Mouse (Mus musculus): ENCODE measurements around the gene Pogz. TPM values are rescaled to one million over a fixed set of nuclear protein-coding genes. Genes with fewer than 3 reads are reported as not detected.

The Pogz gene
- 17.1 and 18.4 TPM in 2 replicates for polyA plus RNA-seq (2015; fragmentation: Nextera tagmentation; extraction: Ambion mirVana)

DNA sequence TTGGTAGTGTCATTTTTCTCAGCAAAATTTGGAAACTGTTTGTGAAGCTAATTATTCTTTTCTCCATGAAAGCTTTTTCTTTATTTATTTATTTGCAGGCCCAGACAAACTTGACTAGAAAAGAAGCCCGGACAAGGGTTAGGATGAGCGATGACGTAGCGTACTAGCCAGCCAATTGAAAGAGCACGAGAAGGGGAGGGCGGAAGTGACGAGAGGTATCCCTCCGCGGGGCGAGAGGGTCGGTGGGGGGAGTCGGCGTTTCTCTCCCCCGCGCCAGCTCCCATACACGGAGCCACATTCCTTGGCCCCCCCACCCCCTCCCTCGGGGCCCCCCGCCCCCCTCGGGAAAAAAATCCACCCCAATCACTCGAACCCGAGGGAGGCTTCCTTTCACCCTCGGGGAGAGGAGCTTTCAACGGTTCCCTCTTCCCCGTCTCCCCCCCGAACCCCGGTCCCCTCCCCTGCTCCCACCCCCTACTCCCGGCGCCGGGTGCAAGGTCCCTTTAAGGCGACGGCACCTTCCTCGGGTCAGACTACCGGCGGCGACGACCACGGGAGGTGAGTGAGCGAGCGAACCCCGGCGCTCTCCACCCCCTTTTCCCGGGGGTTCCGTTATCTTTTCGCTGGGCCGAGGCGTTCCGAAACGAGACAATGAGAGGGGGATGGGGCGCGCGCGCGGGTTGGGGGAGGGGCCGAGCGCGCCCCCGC lies at the start of gene Pogz:
Pogz (plus strand) TSS at position 385 of the 708 bp plus-strand sequence.
- Histone ChIP-seq H3K4me2 (peak within 1 kb of the TSS; percentile 71), H3K36me3 (no peaks in the 10 kb centered on the region), H3K9me3 (replicated peaks) (no peaks in the 10 kb centered on the region), H3K4me3 (replicated peaks) (peak within 1 kb of the TSS; percentile 60), H3K9ac (replicated peaks) (peak within 1 kb of the TSS; percentile 83), H3K27me3 (replicated peaks) (no peaks in the 10 kb centered on the region), H3K27ac (replicated peaks) (peak within 1 kb of the TSS; percentile 99), H3K4me1 (peaks cover 25% of the 10 kb centered on the region)
- WGBS = under 1% methylated on average over 54 of the region's 57 CpGs
- ATAC-seq (ENCODE audit: low FRiP score) = peak; percentile 94

DNA sequence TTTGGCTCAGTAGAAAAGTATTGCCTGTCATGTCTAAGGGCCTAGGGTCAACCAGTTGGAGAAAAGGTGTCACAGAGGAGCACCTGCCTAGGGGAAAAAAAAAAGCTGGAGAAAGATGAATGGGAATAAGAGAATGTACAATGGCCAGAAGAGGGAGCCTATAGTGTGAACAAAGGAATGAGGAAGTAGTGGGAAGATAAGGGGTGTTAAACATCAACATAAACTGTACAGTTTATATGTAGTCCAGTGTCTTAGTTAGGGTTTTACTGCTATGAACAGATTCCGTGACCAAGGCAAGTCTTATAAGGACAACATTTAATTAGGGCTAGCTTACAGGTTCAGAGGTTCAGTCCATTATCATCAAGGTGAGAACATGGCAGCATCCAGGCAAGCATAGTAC lies 48.3 kb upstream of the Pogz start:
- H3K9me3 ChIP-seq (replicated peaks) = no peaks in the 10 kb centered on the region

DNA sequence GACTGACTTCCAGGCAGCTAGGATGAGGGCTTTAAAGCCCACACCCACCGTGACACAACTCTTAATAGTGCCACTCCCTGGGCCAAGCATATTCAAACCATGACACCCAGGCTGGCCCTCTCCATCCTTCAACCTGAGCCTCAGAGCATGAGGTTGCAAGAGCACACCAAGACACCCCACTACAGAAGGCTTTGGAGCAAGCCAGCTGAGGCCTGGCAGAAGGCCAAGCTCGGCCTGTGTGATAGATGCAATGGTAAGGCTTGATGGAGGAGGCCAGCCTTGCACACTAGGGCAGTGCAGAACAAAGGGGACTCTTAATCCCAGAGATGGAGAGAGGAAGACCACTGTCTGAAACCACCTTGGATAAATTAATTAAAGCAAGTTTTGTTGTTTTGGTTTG lies 47.9 kb upstream of the Pogz start:
- peaks cover 18% of the 10 kb centered on the region for H3K4me1 ChIP-seq
- H3K4me3 ChIP-seq (replicated peaks) = no peak overlapping the region
- H3K27ac ChIP-seq (replicated peaks) = no peak overlapping the region
- no peaks in the 10 kb centered on the region for H3K36me3 ChIP-seq
- WGBS = 76% methylated on average over 2 of the region's 2 CpGs
- H3K27me3 ChIP-seq (replicated peaks) = no peaks in the 10 kb centered on the region
- no peaks in the 10 kb centered on the region for H3K9me3 ChIP-seq (replicated peaks)
- ATAC-seq (ENCODE audit: low FRiP score) = no peak
- no peak overlapping the region for H3K9ac ChIP-seq (replicated peaks)
- no peak overlapping the region for H3K4me2 ChIP-seq

More for the DNA sequence above, 48.3 kb upstream of the Pogz start:
- H3K27me3 ChIP-seq (replicated peaks) = no peaks in the 10 kb centered on the region
- no peak overlapping the region for H3K4me2 ChIP-seq
- no peaks in the 10 kb centered on the region for H3K36me3 ChIP-seq
- 100% methylated on average over 1 of the region's 1 CpGs for WGBS
- no peak for ATAC-seq (ENCODE audit: low FRiP score)
- no peak overlapping the region for H3K9ac ChIP-seq (replicated peaks)
- no peak overlapping the region for H3K4me3 ChIP-seq (replicated peaks)
- no peak overlapping the region for H3K27ac ChIP-seq (replicated peaks)
- peaks cover 22% of the 10 kb centered on the region for H3K4me1 ChIP-seq

DNA sequence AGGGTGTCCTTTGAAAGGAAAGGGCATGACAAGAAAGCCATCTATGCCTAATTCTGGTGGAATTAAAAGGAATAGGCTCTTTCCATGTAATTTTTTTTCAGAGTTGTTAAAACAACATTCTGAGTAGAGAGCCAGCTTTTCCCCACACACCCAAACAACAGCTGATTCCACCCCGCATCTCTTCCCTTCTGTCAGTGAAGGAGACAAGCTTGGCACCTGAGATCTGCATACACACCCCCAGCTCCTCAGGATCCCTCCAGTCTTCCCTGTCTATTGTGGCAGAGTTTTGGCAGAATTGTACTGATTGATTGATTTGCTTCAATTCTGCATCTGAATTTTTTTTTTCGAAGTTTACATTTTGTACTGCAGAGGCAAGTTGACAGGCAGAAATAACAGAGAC lies 45.1 kb upstream of the Pogz start:
- no peaks in the 10 kb centered on the region for H3K27me3 ChIP-seq (replicated peaks)
- H3K4me2 ChIP-seq = no peak overlapping the region
- H3K4me3 ChIP-seq (replicated peaks) = no peak overlapping the region
- H3K27ac ChIP-seq (replicated peaks) = no peak overlapping the region
- peaks cover 5% of the 10 kb centered on the region for H3K4me1 ChIP-seq
- no peak for ATAC-seq (ENCODE audit: low FRiP score)
- WGBS = 90% methylated on average over 2 of the region's 2 CpGs
- H3K36me3 ChIP-seq = no peaks in the 10 kb centered on the region
- no peak overlapping the region for H3K9ac ChIP-seq (replicated peaks)
- H3K9me3 ChIP-seq (replicated peaks) = no peaks in the 10 kb centered on the region

DNA sequence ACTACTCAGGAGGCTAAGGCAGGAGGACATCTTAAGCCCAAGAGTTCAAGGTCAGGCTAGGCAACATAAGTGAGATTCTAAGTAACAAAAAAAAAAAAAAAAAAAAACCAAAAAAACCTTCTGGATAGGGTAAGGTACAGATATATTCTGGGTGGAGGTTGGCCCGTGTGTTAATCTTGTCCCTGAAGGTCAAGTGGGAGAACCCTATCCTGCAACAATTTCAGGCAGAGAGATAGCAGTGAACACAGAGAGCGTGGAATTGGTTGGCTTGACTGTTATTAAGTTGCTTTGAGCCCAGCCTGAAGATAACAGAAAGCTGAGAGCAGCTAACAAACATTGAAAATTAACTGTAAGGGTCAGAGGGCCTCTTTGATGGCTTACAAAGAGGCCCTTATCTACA lies 43.7 kb upstream of the Pogz start:
- Histone ChIP-seq H3K9me3 (replicated peaks) (no peaks in the 10 kb centered on the region), H3K36me3 (no peaks in the 10 kb centered on the region), H3K4me1 (no peaks in the 10 kb centered on the region), H3K27ac (replicated peaks) (no peak overlapping the region), H3K9ac (replicated peaks) (no peak overlapping the region), H3K27me3 (replicated peaks) (no peaks in the 10 kb centered on the region), H3K4me2 (no peak overlapping the region), H3K4me3 (replicated peaks) (no peak overlapping the region)
- ATAC-seq (ENCODE audit: low FRiP score) = no peak
- WGBS = 90% methylated on average over 2 of the region's 2 CpGs

DNA sequence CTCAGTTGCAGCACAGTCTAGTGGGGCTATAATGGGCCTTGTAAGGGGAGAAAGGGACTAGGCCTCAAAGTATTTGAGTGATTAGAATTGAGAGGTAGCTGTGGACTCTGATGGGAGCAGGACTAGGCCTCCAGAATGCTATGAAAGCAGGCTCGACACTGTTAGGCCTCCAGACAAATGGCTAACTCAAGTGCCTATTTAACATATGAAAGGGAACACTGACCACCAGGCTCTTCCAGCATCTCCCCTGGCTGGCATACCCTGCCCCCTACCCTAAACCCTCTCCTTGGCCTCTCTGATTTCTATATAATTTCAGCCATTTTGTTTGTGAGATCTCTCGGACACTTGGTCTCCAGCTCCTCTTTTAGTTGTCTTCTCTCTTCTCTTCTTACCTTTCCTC lies 43.0 kb upstream of the Pogz start:
- WGBS = 49% methylated on average over 2 of the region's 2 CpGs
- H3K9ac ChIP-seq (replicated peaks) = no peak overlapping the region
- H3K4me2 ChIP-seq = no peak overlapping the region
- no peak overlapping the region for H3K27ac ChIP-seq (replicated peaks)
- no peak overlapping the region for H3K4me3 ChIP-seq (replicated peaks)
- H3K36me3 ChIP-seq = no peaks in the 10 kb centered on the region
- H3K4me1 ChIP-seq = no peaks in the 10 kb centered on the region
- no peak for ATAC-seq (ENCODE audit: low FRiP score)
- no peaks in the 10 kb centered on the region for H3K9me3 ChIP-seq (replicated peaks)
- H3K27me3 ChIP-seq (replicated peaks) = no peaks in the 10 kb centered on the region

DNA sequence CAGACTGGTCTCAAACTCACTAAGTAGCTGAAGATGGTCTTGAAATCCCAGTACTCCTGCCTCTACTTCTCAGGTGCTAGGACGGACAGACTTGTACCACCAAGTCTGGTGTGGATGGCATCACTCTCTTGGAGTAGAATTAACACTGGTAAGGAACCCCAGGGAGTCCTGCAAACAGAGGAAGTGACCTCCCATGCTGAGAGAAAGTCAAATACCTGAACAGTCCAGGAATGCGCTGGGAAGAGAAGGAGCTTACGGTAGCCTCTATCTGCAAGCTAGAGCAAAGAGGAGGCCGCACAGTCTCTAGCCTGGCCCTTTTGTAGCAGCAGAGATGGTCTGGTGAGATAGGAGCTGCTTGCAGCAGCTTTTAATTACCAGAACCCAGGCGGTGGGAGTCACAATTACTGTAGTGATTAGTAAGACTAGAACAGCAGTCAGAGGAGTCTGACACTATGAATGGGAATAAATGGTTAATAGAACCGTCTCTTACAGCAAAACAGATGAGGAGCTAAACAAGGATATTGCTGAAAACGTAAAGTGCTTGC lies 41.7 kb upstream of the Pogz start:
- no peak overlapping the region for H3K4me3 ChIP-seq (replicated peaks)
- H3K27ac ChIP-seq (replicated peaks) = no peak overlapping the region
- WGBS = 69% methylated on average over 7 of the region's 7 CpGs
- ATAC-seq (ENCODE audit: low FRiP score) = no peak
- no peak overlapping the region for H3K4me2 ChIP-seq
- H3K4me1 ChIP-seq = no peaks in the 10 kb centered on the region
- no peak overlapping the region for H3K9ac ChIP-seq (replicated peaks)
- no peaks in the 10 kb centered on the region for H3K36me3 ChIP-seq
- no peaks in the 10 kb centered on the region for H3K9me3 ChIP-seq (replicated peaks)
- no peaks in the 10 kb centered on the region for H3K27me3 ChIP-seq (replicated peaks)

DNA sequence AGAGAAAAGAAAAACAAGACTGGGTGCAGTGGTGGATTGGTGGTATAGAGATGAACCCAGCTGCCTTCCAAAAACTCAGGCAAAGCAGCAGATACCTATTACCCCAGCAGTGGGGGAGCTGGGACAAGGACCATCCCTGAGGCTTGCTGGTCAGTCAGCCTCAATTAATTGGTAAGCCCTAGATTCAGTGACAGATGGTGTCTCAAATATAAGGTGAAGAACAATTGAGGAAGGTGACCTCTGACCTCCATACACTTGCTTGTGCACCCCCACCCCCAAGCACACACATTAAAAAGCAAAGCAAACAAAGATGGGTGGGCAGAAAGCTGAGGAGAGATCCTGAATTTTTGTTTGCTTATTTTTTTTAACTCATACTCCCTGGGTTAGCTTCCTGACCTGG lies 41.2 kb upstream of the Pogz start:
- H3K9ac ChIP-seq (replicated peaks) = no peak overlapping the region
- H3K36me3 ChIP-seq = no peaks in the 10 kb centered on the region
- H3K4me3 ChIP-seq (replicated peaks) = no peak overlapping the region
- ATAC-seq (ENCODE audit: low FRiP score) = no peak
- no peaks in the 10 kb centered on the region for H3K4me1 ChIP-seq
- H3K27me3 ChIP-seq (replicated peaks) = no peaks in the 10 kb centered on the region
- no peak overlapping the region for H3K4me2 ChIP-seq
- no peak overlapping the region for H3K27ac ChIP-seq (replicated peaks)
- no peaks in the 10 kb centered on the region for H3K9me3 ChIP-seq (replicated peaks)

DNA sequence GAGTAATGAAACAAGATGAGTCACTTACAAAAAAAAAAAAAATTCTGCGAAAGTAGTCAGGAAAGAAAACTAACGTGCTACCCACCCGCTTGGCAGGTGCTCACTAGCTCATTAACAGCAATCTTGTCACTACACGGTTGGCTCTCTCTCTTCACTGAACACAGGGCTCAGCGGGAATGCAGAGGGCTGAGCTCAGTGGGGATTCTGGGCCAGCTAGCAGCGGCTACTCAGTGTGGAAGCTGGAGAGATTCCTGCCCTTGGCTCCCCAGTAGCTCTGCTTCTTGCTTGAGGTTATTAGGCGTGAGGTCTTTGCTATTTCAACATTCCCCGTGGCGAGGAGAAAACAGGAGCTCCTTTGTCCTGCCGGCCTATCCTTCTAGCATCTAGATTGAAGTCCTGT lies 33.2 kb upstream of the Pogz start:
- no peak overlapping the region for H3K9ac ChIP-seq (replicated peaks)
- whole genome bisulfite sequencing = 6% methylated on average over 10 of the region's 10 CpGs
- H3K27me3 ChIP-seq (replicated peaks) = no peaks in the 10 kb centered on the region
- H3K4me2 ChIP-seq = peak overlapping the region; percentile 25; the same call in 1 of the 2 replicates
- H3K4me1 ChIP-seq = peaks cover 5% of the 10 kb centered on the region
- no peak overlapping the region for H3K4me3 ChIP-seq (replicated peaks)
- ATAC-seq (ENCODE audit: low FRiP score) = no peak
- H3K27ac ChIP-seq (replicated peaks) = no peak overlapping the region
- no peaks in the 10 kb centered on the region for H3K36me3 ChIP-seq
- H3K9me3 ChIP-seq (replicated peaks) = no peaks in the 10 kb centered on the region

DNA sequence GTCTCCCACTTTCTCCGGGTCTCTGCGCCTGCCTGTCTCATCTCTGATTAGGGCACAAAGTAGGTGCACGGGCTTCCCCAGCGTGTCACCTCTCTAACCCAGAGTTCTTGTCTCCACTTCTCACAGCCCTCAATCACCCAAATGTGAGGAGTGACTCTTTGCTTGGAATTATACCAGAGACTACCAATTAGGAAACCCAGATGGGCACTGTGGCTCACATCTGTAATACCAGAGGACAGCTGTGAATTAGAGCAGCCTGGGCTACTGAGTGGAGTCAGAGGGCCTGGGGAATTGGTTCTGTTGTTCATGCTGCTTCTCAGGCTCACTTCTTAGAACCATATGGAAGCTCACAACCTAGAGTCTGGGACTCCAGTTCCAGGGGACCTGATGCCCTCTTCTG lies 32.4 kb upstream of the Pogz start:
- Histone ChIP-seq H3K9ac (replicated peaks) (no peak overlapping the region), H3K4me1 (peaks cover 5% of the 10 kb centered on the region), H3K4me2 (no peak overlapping the region), H3K4me3 (replicated peaks) (no peak overlapping the region), H3K27me3 (replicated peaks) (no peaks in the 10 kb centered on the region), H3K27ac (replicated peaks) (no peak overlapping the region), H3K36me3 (no peaks in the 10 kb centered on the region), H3K9me3 (replicated peaks) (no peaks in the 10 kb centered on the region)
- WGBS = 84% methylated on average over 4 of the region's 4 CpGs
- ATAC-seq (ENCODE audit: low FRiP score) = no peak

DNA sequence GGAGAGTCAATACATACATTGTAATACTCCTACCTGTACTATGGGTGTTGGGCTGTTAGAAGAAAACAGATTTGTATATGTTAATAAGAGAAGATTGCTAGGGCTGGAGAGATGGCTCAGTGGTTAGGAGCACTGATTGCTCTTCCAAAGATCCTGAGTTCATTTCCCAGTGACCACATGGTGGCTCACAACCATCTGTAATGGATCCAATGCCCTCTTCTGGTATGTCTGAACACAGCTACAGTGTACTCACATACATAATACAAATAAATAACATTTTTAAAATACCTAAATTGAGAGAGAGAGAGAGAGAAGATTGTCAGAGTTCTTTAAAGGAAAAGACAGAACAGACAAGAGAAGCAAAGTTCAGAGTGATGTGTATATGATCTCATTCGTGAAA lies 29.1 kb upstream of the Pogz start:
- WGBS = 91% methylated on average over 1 of the region's 1 CpGs
- no peaks in the 10 kb centered on the region for H3K36me3 ChIP-seq

DNA sequence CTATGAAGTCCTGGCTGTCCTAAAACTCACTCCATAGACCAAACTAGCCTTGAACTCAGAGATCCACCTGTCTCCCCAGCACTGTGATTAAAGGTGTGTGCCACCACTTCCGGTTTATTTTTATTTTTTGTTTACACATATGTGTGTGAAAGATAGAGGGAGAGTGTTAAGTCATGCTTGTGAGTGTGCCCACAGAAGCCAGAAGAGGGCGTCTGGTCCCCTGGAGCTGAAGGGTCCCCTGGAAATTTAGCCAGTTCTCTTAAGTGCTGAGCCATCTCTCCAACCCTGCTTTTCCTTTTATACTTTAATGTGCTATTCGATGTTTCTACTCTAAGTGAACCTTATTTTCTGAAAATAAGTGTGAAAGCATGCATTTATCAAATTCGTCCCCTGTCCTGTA lies 25.7 kb upstream of the Pogz start:
- no peak overlapping the region for H3K4me3 ChIP-seq (replicated peaks)
- H3K4me2 ChIP-seq = peak overlapping the region; percentile 15; the same call in 1 of the 2 replicates
- no peak overlapping the region for H3K27ac ChIP-seq (replicated peaks)
- ATAC-seq (ENCODE audit: low FRiP score) = no peak; the same call in 1 of the 2 replicates
- H3K27me3 ChIP-seq (replicated peaks) = no peaks in the 10 kb centered on the region
- H3K36me3 ChIP-seq = no peaks in the 10 kb centered on the region
- WGBS = 24% methylated on average over 4 of the region's 4 CpGs
- no peaks in the 10 kb centered on the region for H3K4me1 ChIP-seq
- no peak overlapping the region for H3K9ac ChIP-seq (replicated peaks)
- no peaks in the 10 kb centered on the region for H3K9me3 ChIP-seq (replicated peaks)

More for the DNA sequence above, 29.1 kb upstream of the Pogz start:
- no peak overlapping the region for H3K4me3 ChIP-seq (replicated peaks)
- no peak overlapping the region for H3K4me2 ChIP-seq
- ATAC-seq (ENCODE audit: low FRiP score) = no peak
- no peak overlapping the region for H3K9ac ChIP-seq (replicated peaks)
- H3K4me1 ChIP-seq = peaks cover 5% of the 10 kb centered on the region
- H3K9me3 ChIP-seq (replicated peaks) = no peaks in the 10 kb centered on the region
- H3K27me3 ChIP-seq (replicated peaks) = no peaks in the 10 kb centered on the region
- no peak overlapping the region for H3K27ac ChIP-seq (replicated peaks)

All from neural tube, embryonic 15.5 days (tissue).